Mouse (Mus musculus): Measurements from ENCODE around the gene Fkbpl. TPM values are rescaled to one million over a fixed set of nuclear protein-coding genes. Genes with fewer than 3 reads are reported as not detected.
A peak's percentile ranks its signal among the peaks of the same experiment; 100 is the strongest.

Fkbpl gene
- polyA plus RNA-seq, 1 experiment from 2014 or later: 16.6 TPM

GRCm38 (mm10) chr17:34651507-34652221 is 7.1 kb downstream of the Fkbpl start:
- Histone ChIP-seq H3K9ac (no peak overlapping the region), H3K9me3 (no peaks in the 10 kb centered on the region), H3K36me3 (peaks cover 55% of the 10 kb centered on the region), H3K4me2 (replicated peaks) (no peak overlapping the region), H3K4me3 (no peak overlapping the region), H3K27me3 (no peaks in the 10 kb centered on the region), H3K27ac (no peak overlapping the region), H3K4me1 (peaks cover 12% of the 10 kb centered on the region)
- ATAC-seq (ENCODE audit: insufficient number of reproducible peaks, insufficient read depth, low FRiP score, low TSS enrichment): no peak
- WGBS: 54% methylated on average over 19 of the region's 19 CpGs

GRCm38 (mm10) chr17:34652546-34652945 is 8.0 kb downstream of the Fkbpl start:
- Histone ChIP-seq H3K27ac (no peak overlapping the region), H3K27me3 (no peaks in the 10 kb centered on the region), H3K9me3 (no peaks in the 10 kb centered on the region), H3K4me2 (replicated peaks) (no peak overlapping the region), H3K9ac (no peak overlapping the region), H3K4me1 (peaks cover 12% of the 10 kb centered on the region), H3K36me3 (peaks cover 55% of the 10 kb centered on the region), H3K4me3 (no peak overlapping the region)
- WGBS: 95% methylated on average over 10 of the region's 10 CpGs
- ATAC-seq (ENCODE audit: insufficient number of reproducible peaks, insufficient read depth, low FRiP score, low TSS enrichment): no peak

- Histone ChIP-seq H3K9ac (no peak overlapping the region), H3K4me1 (peaks cover 8% of the 10 kb centered on the region), H3K27ac (no peak overlapping the region), H3K36me3 (peaks cover 55% of the 10 kb centered on the region), H3K27me3 (no peaks in the 10 kb centered on the region), H3K4me2 (replicated peaks) (no peak overlapping the region), H3K9me3 (no peaks in the 10 kb centered on the region), H3K4me3 (no peak overlapping the region)
- WGBS: 93% methylated on average over 8 of the region's 8 CpGs
- no peak for ATAC-seq (ENCODE audit: insufficient number of reproducible peaks, insufficient read depth, low FRiP score, low TSS enrichment)
Measured at GRCm38 (mm10) chr17:34652985-34653384, 8.4 kb downstream of the Fkbpl start.

GRCm38 (mm10) chr17:34653746-34654285 is 9.3 kb downstream of the Fkbpl start:
- 67% methylated on average over 9 of the region's 9 CpGs for WGBS
- no peak overlapping the region for H3K27ac ChIP-seq
- H3K4me3 ChIP-seq: no peak overlapping the region
- no peak for ATAC-seq (ENCODE audit: insufficient number of reproducible peaks, insufficient read depth, low FRiP score, low TSS enrichment)
- no peak overlapping the region for H3K9ac ChIP-seq
- H3K9me3 ChIP-seq: no peaks in the 10 kb centered on the region
- H3K4me2 ChIP-seq (replicated peaks): no peak overlapping the region
- H3K36me3 ChIP-seq: peaks cover 55% of the 10 kb centered on the region
- H3K4me1 ChIP-seq: no peaks in the 10 kb centered on the region; the same call in 1 of the 2 replicates
- 0 out of 2 replicates have a peak, but pooled peaks cover 2% of the 10 kb centered on the region for H3K27me3 ChIP-seq

GRCm38 (mm10) chr17:34654392-34654791 is 9.8 kb downstream of the Fkbpl start:
- Histone ChIP-seq H3K4me3 (no peak overlapping the region), H3K9ac (0 out of 2 replicates have a peak overlapping the region, but pooled peaks have one; percentile 1), H3K27ac (no peak overlapping the region), H3K4me2 (replicated peaks) (no peak overlapping the region), H3K36me3 (peaks cover 49% of the 10 kb centered on the region), H3K4me1 (no peaks in the 10 kb centered on the region), H3K9me3 (no peaks in the 10 kb centered on the region), H3K27me3 (peaks cover 8% of the 10 kb centered on the region; the same call in 1 of the 2 replicates)
- WGBS: 93% methylated on average over 13 of the region's 13 CpGs
- no peak for ATAC-seq (ENCODE audit: insufficient number of reproducible peaks, insufficient read depth, low FRiP score, low TSS enrichment)

- no peak overlapping the region for H3K27ac ChIP-seq
- H3K9me3 ChIP-seq: no peaks in the 10 kb centered on the region
- H3K4me3 ChIP-seq: no peak overlapping the region
- H3K4me1 ChIP-seq: no peaks in the 10 kb centered on the region
- H3K36me3 ChIP-seq: peaks cover 42% of the 10 kb centered on the region
- no peak overlapping the region for H3K9ac ChIP-seq
- H3K4me2 ChIP-seq (replicated peaks): no peak overlapping the region
- 83% methylated on average over 7 of the region's 7 CpGs for WGBS
- H3K27me3 ChIP-seq: peaks cover 16% of the 10 kb centered on the region
- no peak for ATAC-seq (ENCODE audit: insufficient number of reproducible peaks, insufficient read depth, low FRiP score, low TSS enrichment)
Measured at GRCm38 (mm10) chr17:34655160-34655559, 10.6 kb downstream of the Fkbpl start.

- WGBS: 76% methylated on average over 4 of the region's 4 CpGs
- no peak overlapping the region for H3K27ac ChIP-seq
Measured at GRCm38 (mm10) chr17:34655581-34655991, 11.0 kb downstream of the Fkbpl start.

GRCm38 (mm10) chr17:34656666-34657065 is 12.1 kb downstream of the Fkbpl start:
- no peak overlapping the region for H3K4me2 ChIP-seq (replicated peaks)
- ATAC-seq (ENCODE audit: insufficient number of reproducible peaks, insufficient read depth, low FRiP score, low TSS enrichment): no peak
- 63% methylated on average over 8 of the region's 8 CpGs for WGBS
- H3K4me3 ChIP-seq: no peak overlapping the region
- peaks cover 31% of the 10 kb centered on the region for H3K27me3 ChIP-seq
- 0 out of 2 replicates have a peak, but pooled peaks cover 7% of the 10 kb centered on the region for H3K4me1 ChIP-seq
- H3K27ac ChIP-seq: no peak overlapping the region
- H3K9me3 ChIP-seq: no peaks in the 10 kb centered on the region
- H3K36me3 ChIP-seq: peaks cover 27% of the 10 kb centered on the region
- no peak overlapping the region for H3K9ac ChIP-seq

More at GRCm38 (mm10) chr17:34655581-34655991, 11.0 kb downstream of the Fkbpl start:
- no peaks in the 10 kb centered on the region for H3K4me1 ChIP-seq
- no peak for ATAC-seq (ENCODE audit: insufficient number of reproducible peaks, insufficient read depth, low FRiP score, low TSS enrichment)
- peaks cover 37% of the 10 kb centered on the region for H3K36me3 ChIP-seq
- no peak overlapping the region for H3K9ac ChIP-seq
- H3K4me3 ChIP-seq: no peak overlapping the region
- no peaks in the 10 kb centered on the region for H3K9me3 ChIP-seq
- H3K4me2 ChIP-seq (replicated peaks): no peak overlapping the region
- peaks cover 20% of the 10 kb centered on the region for H3K27me3 ChIP-seq

- H3K9me3 ChIP-seq: no peaks in the 10 kb centered on the region
- no peak overlapping the region for H3K27ac ChIP-seq
- H3K4me1 ChIP-seq: 0 out of 2 replicates have a peak, but pooled peaks cover 7% of the 10 kb centered on the region
- ATAC-seq (ENCODE audit: insufficient number of reproducible peaks, insufficient read depth, low FRiP score, low TSS enrichment): no peak
- H3K4me2 ChIP-seq (replicated peaks): no peak overlapping the region
- H3K9ac ChIP-seq: no peak overlapping the region
- WGBS: 21% methylated on average over 2 of the region's 2 CpGs
- H3K36me3 ChIP-seq: peaks cover 20% of the 10 kb centered on the region
- peaks cover 31% of the 10 kb centered on the region for H3K27me3 ChIP-seq
- no peak overlapping the region for H3K4me3 ChIP-seq
Measured at GRCm38 (mm10) chr17:34657271-34657670, 12.7 kb downstream of the Fkbpl start.

- peaks cover 12% of the 10 kb centered on the region for H3K36me3 ChIP-seq
- ATAC-seq (ENCODE audit: insufficient number of reproducible peaks, insufficient read depth, low FRiP score, low TSS enrichment): no peak
- H3K4me2 ChIP-seq (replicated peaks): no peak overlapping the region
- no peaks in the 10 kb centered on the region for H3K9me3 ChIP-seq
- no peak overlapping the region for H3K4me3 ChIP-seq
- H3K27me3 ChIP-seq: peaks cover 36% of the 10 kb centered on the region
- WGBS: 83% methylated on average over 2 of the region's 2 CpGs
- H3K4me1 ChIP-seq: 0 out of 2 replicates have a peak, but pooled peaks cover 7% of the 10 kb centered on the region
- no peak overlapping the region for H3K27ac ChIP-seq
- no peak overlapping the region for H3K9ac ChIP-seq
Measured at GRCm38 (mm10) chr17:34658145-34658544, 13.6 kb downstream of the Fkbpl start.

GRCm38 (mm10) chr17:34658591-34658990 is 14.0 kb downstream of the Fkbpl start:
- Histone ChIP-seq H3K4me2 (replicated peaks) (no peak overlapping the region), H3K4me1 (0 out of 2 replicates have a peak, but pooled peaks cover 7% of the 10 kb centered on the region), H3K9me3 (no peaks in the 10 kb centered on the region), H3K27ac (no peak overlapping the region), H3K4me3 (no peak overlapping the region), H3K27me3 (peaks cover 37% of the 10 kb centered on the region), H3K9ac (no peak overlapping the region), H3K36me3 (peaks cover 8% of the 10 kb centered on the region)
- 79% methylated on average over 3 of the region's 3 CpGs for WGBS
- no peak for ATAC-seq (ENCODE audit: insufficient number of reproducible peaks, insufficient read depth, low FRiP score, low TSS enrichment)
